Mouse (Mus musculus): ENCODE measurements at regions not wholly inside any gene's neighbourhood (a gene's known extent, or its start where the extent isn't known, plus 50 kb on each side); places are given as distances from the start of the nearest gene placed in this dataset.

DNA sequence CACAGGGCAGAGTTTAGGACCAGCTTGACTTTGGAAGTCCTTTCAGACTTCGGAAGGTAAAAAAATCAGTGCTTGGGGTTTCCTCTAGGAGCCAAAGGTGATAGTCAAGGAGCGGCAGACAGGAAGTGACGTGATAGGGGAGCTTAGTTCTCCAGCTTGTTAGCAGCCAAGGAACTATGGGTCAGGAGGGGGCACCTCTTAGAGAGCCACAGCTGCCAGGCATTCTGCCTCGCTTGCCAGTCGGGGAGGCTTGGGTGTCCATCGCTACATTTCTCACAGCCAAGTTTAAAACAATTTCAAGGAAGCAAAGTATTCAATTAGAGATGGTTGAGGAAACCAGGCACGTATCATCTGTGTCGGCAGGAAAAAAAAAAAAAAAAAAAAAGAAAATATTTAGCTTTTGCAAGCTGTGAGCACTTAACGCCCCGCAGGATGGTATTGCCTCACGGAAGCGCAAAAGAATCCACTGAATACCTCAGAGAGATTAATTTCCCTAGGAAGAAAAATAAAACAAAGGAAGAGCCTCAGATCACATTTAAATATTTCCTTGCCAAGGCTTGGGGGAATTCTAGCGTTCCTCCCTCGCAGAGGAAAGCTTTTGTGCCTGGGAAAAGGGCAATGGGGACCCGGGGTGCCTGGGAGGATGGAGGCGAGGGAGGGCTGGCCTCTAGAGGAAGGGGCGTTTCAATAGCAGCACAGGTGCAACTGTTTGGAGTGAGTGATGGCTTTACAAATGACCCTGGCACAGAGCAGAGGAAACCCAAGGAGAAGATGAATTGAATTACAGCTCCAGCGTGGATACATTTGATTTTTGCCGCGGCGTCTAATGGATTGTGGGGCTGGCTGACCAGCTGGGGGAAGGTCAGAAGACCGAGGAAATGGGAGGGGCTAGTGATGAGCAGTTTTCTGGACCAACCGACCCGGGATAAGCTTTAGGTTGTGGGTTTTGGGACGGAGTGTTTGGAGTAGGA is 261.1 kb upstream of the Nr5a2 start:
- no peaks in the 10 kb centered on the region for H3K9me3 ChIP-seq (replicated peaks; ENCODE audit: low read length)
- H3K4me3 ChIP-seq (replicated peaks in 1 of 3; ENCODE audit: low read depth in 2 of 3, low read length in 2 of 3, poor library complexity in 1 of 3): no peak overlapping the region
- peaks cover 0 to 2% of the 10 kb centered on the region in 2 experiments; a peak in 2 of 4 replicates for H3K4me1 ChIP-seq (ENCODE audit: control insufficient read depth in 1 of 2, insufficient read depth in 2 of 2)
- H3K36me3 ChIP-seq (replicated peaks in 1 of 2; ENCODE audit: control insufficient read depth in 1 of 2, insufficient read depth in 1 of 2, low read length in 1 of 2): no peaks in the 10 kb centered on the region
- H3K27ac ChIP-seq (ENCODE audit: insufficient read depth, low read depth): no peak overlapping the region
- H3K9ac ChIP-seq (ENCODE audit: insufficient read depth, low read depth): no peak overlapping the region
- dilution Hi-C loops (cut with MboI; ENCODE audit: extremely low pct_ligation_motif_present, extremely low pct_unique_long_range_greater_than_20kb, low sequenced_read_pairs) (no loop called here), in situ Hi-C loops (cut with MboI; ENCODE audit: low pct_ligation_motif_present, low pct_unique_long_range_greater_than_20kb, low sequenced_read_pairs) (loop anchor here (25.0 kb wide), 1 partner anchor 684 kb away; no protein-coding TSS in a partner anchor)
- DNase-seq (ENCODE audit: extremely low read depth): no peak
- no peak for TF ChIP-seq CTCF (conservative IDR thresholded peaks at IDR 0.05 in 1 of 2, IDR thresholded peaks at IDR 0.05 in 1 of 2; ENCODE audit: low read depth in 2 of 2, low read length in 2 of 2)
- no peak for TF ChIP-seq CHD2 (IDR thresholded peaks at IDR 0.05; ENCODE audit: low read length)
- no peak for TF ChIP-seq RCOR1 (conservative IDR thresholded peaks at IDR 0.05; ENCODE audit: low read depth, low read length)
- TF ChIP-seq MAZ (IDR thresholded peaks at IDR 0.05; ENCODE audit: low read depth, low read length): no peak
- no peak for TF ChIP-seq MAX (IDR thresholded peaks at IDR 0.05; ENCODE audit: low read length)
- TF ChIP-seq GABPA (IDR thresholded peaks at IDR 0.05; ENCODE audit: insufficient replicate concordance, low read depth, low read length): no peak
- TF ChIP-seq ZC3H11A (IDR thresholded peaks at IDR 0.05; ENCODE audit: low read depth, low read length): no peak
- TF ChIP-seq HCFC1 (IDR thresholded peaks at IDR 0.05; ENCODE audit: low read depth, low read length): no peak
- TF ChIP-seq IRF4 (IDR thresholded peaks at IDR 0.05; ENCODE audit: low read depth, low read length): no peak
- no peak for TF ChIP-seq E2F4 (IDR thresholded peaks at IDR 0.05; ENCODE audit: insufficient replicate concordance, low read depth, low read length)
- TF ChIP-seq USF1 (IDR thresholded peaks at IDR 0.05; ENCODE audit: low read depth, low read length): no peak
- TF ChIP-seq ELF1 (IDR thresholded peaks at IDR 0.05; ENCODE audit: low read depth, low read length): no peak
- no peak for TF ChIP-seq ZKSCAN1 (IDR thresholded peaks at IDR 0.05; ENCODE audit: borderline replicate concordance, low read depth, low read length)
- TF ChIP-seq MYC (IDR thresholded peaks at IDR 0.05; ENCODE audit: low read depth, low read length): no peak
- TF ChIP-seq TCF12 (IDR thresholded peaks at IDR 0.05; ENCODE audit: low read depth, low read length): no peak
- TF ChIP-seq RAD21 (IDR thresholded peaks at IDR 0.05; ENCODE audit: low read depth, low read length): no peak
- TF ChIP-seq MAFK (IDR thresholded peaks at IDR 0.05; ENCODE audit: insufficient replicate concordance, low read length): no peak
- no peak for TF ChIP-seq POLR2A (IDR thresholded peaks at IDR 0.05; ENCODE audit: low read depth, low read length)
- TF ChIP-seq CHD1 (IDR thresholded peaks at IDR 0.05; ENCODE audit: low read depth, low read length): no peak
- H3K27me3 ChIP-seq (replicated peaks): no peaks in the 10 kb centered on the region
- H3K79me2 ChIP-seq (replicated peaks; ENCODE audit: control insufficient read depth, extremely low read depth, insufficient read depth, poor library complexity, severe bottlenecking): no peaks in the 10 kb centered on the region
- H3K4me2 ChIP-seq (ENCODE audit: insufficient read depth, low read depth, poor library complexity, severe bottlenecking): peak overlapping the region; percentile 41

DNA sequence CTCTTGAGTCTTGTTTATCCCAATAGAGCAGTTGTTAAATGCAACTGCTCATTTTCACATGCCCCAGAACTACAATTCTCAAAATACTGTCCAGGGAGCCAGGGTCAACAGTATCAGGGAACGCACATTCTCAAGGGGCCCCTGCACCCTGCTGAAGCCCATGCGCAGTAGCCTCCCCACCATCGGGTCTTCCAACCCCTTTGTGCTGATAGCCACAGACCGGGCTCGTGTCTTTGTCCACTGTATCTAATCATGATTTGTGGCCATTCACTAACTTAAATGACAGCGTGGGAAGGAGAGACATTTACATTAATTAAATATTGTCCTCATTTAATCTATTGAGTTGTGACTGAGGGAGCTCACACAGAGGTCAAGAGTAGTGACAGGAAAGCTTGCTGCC is 260.0 kb upstream of the Nr5a2 start:
- Histone ChIP-seq H3K27me3 (replicated peaks) (no peaks in the 10 kb centered on the region), H3K79me2 (replicated peaks; ENCODE audit: control insufficient read depth, extremely low read depth, insufficient read depth, poor library complexity, severe bottlenecking) (no peaks in the 10 kb centered on the region), H3K4me3 (replicated peaks in 1 of 3; ENCODE audit: low read depth in 2 of 3, low read length in 2 of 3, poor library complexity in 1 of 3) (no peak overlapping the region), H3K36me3 (replicated peaks in 1 of 2; ENCODE audit: control insufficient read depth in 1 of 2, insufficient read depth in 1 of 2, low read length in 1 of 2) (no peaks in the 10 kb centered on the region), H3K27ac (ENCODE audit: insufficient read depth, low read depth) (no peak overlapping the region), H3K4me1 (ENCODE audit: control insufficient read depth in 1 of 2, insufficient read depth in 2 of 2) (peaks cover 0 to 2% of the 10 kb centered on the region in 2 experiments; a peak in 1 of 4 replicates), H3K4me2 (ENCODE audit: insufficient read depth, low read depth, poor library complexity, severe bottlenecking) (no peak overlapping the region), H3K9ac (ENCODE audit: insufficient read depth, low read depth) (no peak overlapping the region), H3K9me3 (replicated peaks; ENCODE audit: low read length) (no peaks in the 10 kb centered on the region)
- DNase-seq (ENCODE audit: extremely low read depth): no peak
- in situ Hi-C loops (cut with MboI; ENCODE audit: low pct_ligation_motif_present, low pct_unique_long_range_greater_than_20kb, low sequenced_read_pairs) (loop anchor here (25.0 kb wide), 1 partner anchor 683 kb away; no protein-coding TSS in a partner anchor), dilution Hi-C loops (cut with MboI; ENCODE audit: extremely low pct_ligation_motif_present, extremely low pct_unique_long_range_greater_than_20kb, low sequenced_read_pairs) (no loop called here)
- TF ChIP-seq IRF4 (IDR thresholded peaks at IDR 0.05; ENCODE audit: low read depth, low read length): no peak
- no peak for TF ChIP-seq SIN3A (IDR thresholded peaks at IDR 0.05; ENCODE audit: low read length)
- TF ChIP-seq MAX (IDR thresholded peaks at IDR 0.05; ENCODE audit: low read length): no peak
- no peak for TF ChIP-seq NELFE (IDR thresholded peaks at IDR 0.05; ENCODE audit: low read depth, low read length)
- TF ChIP-seq SMC3 (IDR thresholded peaks at IDR 0.05; ENCODE audit: low read depth, low read length): no peak
- TF ChIP-seq MYC (IDR thresholded peaks at IDR 0.05; ENCODE audit: low read depth, low read length): no peak
- no peak for TF ChIP-seq POLR2A (IDR thresholded peaks at IDR 0.05; ENCODE audit: low read depth, low read length)
- no peak for TF ChIP-seq ELF1 (IDR thresholded peaks at IDR 0.05; ENCODE audit: low read depth, low read length)
- no peak for TF ChIP-seq ETS1 (conservative IDR thresholded peaks at IDR 0.05; ENCODE audit: low read depth, low read length)
- TF ChIP-seq PAX5 (IDR thresholded peaks at IDR 0.05; ENCODE audit: low read length): no peak
- no peak for TF ChIP-seq HCFC1 (IDR thresholded peaks at IDR 0.05; ENCODE audit: low read depth, low read length)
- TF ChIP-seq ZC3H11A (IDR thresholded peaks at IDR 0.05; ENCODE audit: low read depth, low read length): no peak
- TF ChIP-seq GABPA (IDR thresholded peaks at IDR 0.05; ENCODE audit: insufficient replicate concordance, low read depth, low read length): no peak
- no peak for TF ChIP-seq EP300 (IDR thresholded peaks at IDR 0.05; ENCODE audit: low read length)
- no peak for TF ChIP-seq ZNF384 (IDR thresholded peaks at IDR 0.05; ENCODE audit: low read depth, low read length)
- TF ChIP-seq MEF2A (IDR thresholded peaks at IDR 0.05; ENCODE audit: borderline replicate concordance, low read depth, low read length): no peak
- TF ChIP-seq ZMIZ1 (IDR thresholded peaks at IDR 0.05; ENCODE audit: low read depth, low read length): no peak
